Mouse (Mus musculus): ENCODE results near the gene Tk2. TPM values are rescaled to one million over a fixed set of nuclear protein-coding genes. Genes with fewer than 3 reads are reported as not detected.
A peak's percentile ranks its signal among the peaks of the same experiment; 100 is the strongest.
"Not testable (repeated sequence)": the region's sequence is repeated elsewhere in the genome, so short reads cannot be mapped to it uniquely, and the experiment has no call there.

Gene Tk2
- 16.9 and 25.2 TPM in 2 replicates for polyA plus RNA-seq (2014; fragmentation: Nextera tagmentation; extraction: Ambion mirVana)

- Histone ChIP-seq H3K4me2 (replicated peaks; ENCODE audit: low read depth, low read length) (peak within 1 kb of the TSS; percentile 64), H3K9ac (ENCODE audit: low read depth, low read length) (peak within 1 kb of the TSS; percentile 78), H3K27me3 (ENCODE audit: control insufficient read depth, insufficient read depth, low read length) (no peaks in the 10 kb centered on the region), H3K36me3 (ENCODE audit: control insufficient read depth, insufficient read depth, low read length) (peaks cover 9% of the 10 kb centered on the region; the same call in 1 of the 2 replicates), H3K27ac (ENCODE audit: low read depth, low read length) (no peak within 1 kb of the TSS), H3K4me1 (ENCODE audit: control insufficient read depth, insufficient read depth, low read length) (peaks cover 12% of the 10 kb centered on the region), H3K4me3 (ENCODE audit: low read length) (peak within 1 kb of the TSS; percentile 81), H3K9me3 (ENCODE audit: control insufficient read depth, low read length) (no peaks in the 10 kb centered on the region)
- peak; percentile 86 for ATAC-seq (ENCODE audit: low FRiP score, low TSS enrichment)
- WGBS: 0% methylated on average over 28 of the region's 28 CpGs
Observed at GRCm38 (mm10) chr8:104248276-104248675, at the start of gene Tk2. TSS of gene Tk2 (minus strand) at chr8:104248558.

GRCm38 (mm10) chr8:104294396-104294795, 46.0 kb upstream of the Tk2 start:
- Histone ChIP-seq H3K9me3 (ENCODE audit: control insufficient read depth, low read length) (no peaks in the 10 kb centered on the region), H3K27ac (ENCODE audit: low read depth, low read length) (no peak overlapping the region), H3K4me3 (ENCODE audit: low read length) (no peak overlapping the region), H3K9ac (ENCODE audit: low read depth, low read length) (no peak overlapping the region), H3K27me3 (ENCODE audit: control insufficient read depth, insufficient read depth, low read length) (no peaks in the 10 kb centered on the region), H3K4me1 (ENCODE audit: control insufficient read depth, insufficient read depth, low read length) (no peaks in the 10 kb centered on the region), H3K36me3 (ENCODE audit: control insufficient read depth, insufficient read depth, low read length) (no peaks in the 10 kb centered on the region), H3K4me2 (replicated peaks; ENCODE audit: low read depth, low read length) (no peak overlapping the region)
- no peak for ATAC-seq (ENCODE audit: low FRiP score, low TSS enrichment)
- WGBS: 81% methylated on average over 1 of the region's 1 CpGs

DNA sequence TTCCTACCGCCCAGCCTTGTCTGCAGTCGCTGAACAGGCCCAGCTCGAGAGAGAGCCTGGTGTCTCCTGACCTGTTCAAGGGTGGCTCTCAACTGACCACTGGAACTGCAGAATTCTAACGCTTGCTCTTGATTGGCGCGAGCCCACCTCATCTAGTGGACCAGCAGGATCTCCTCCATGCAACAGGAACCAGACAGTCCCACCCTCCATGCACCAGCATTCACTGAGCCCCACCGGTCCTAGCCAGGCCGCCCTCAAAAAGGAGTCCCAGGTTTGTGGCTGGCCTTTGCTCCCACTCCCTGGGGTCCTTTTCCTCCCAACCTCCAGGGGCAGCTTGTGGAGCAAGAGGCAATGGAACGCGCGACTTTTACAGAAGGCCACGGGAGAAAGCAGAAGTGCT, 44.7 kb upstream of the Tk2 start, which contains the start of gene Cmtm2a:
Cmtm2a (minus strand) TSS at position 101 of the 400 bp plus-strand sequence.
- WGBS: 89% methylated on average over 12 of the region's 12 CpGs
- not testable (repeated sequence) for ATAC-seq (ENCODE audit: low FRiP score, low TSS enrichment); H3K4me1 ChIP-seq (ENCODE audit: control insufficient read depth, insufficient read depth, low read length); H3K27ac ChIP-seq (ENCODE audit: low read depth, low read length); H3K36me3 ChIP-seq (ENCODE audit: control insufficient read depth, insufficient read depth, low read length); H3K9ac ChIP-seq (ENCODE audit: low read depth, low read length); H3K4me3 ChIP-seq (ENCODE audit: low read length); H3K4me2 ChIP-seq (replicated peaks; ENCODE audit: low read depth, low read length); H3K9me3 ChIP-seq (ENCODE audit: control insufficient read depth, low read length); H3K27me3 ChIP-seq (ENCODE audit: control insufficient read depth, insufficient read depth, low read length)

GRCm38 (mm10) chr8:104268937-104269440, 20.6 kb upstream of the Tk2 start:
- H3K27me3 ChIP-seq (ENCODE audit: control insufficient read depth, insufficient read depth, low read length): no peaks in the 10 kb centered on the region
- no peak overlapping the region for H3K27ac ChIP-seq (ENCODE audit: low read depth, low read length)
- ATAC-seq (ENCODE audit: low FRiP score, low TSS enrichment): no peak; the same call in 1 of the 2 replicates
- H3K4me1 ChIP-seq (ENCODE audit: control insufficient read depth, insufficient read depth, low read length): no peaks in the 10 kb centered on the region
- H3K9ac ChIP-seq (ENCODE audit: low read depth, low read length): no peak overlapping the region
- H3K9me3 ChIP-seq (ENCODE audit: control insufficient read depth, low read length): no peaks in the 10 kb centered on the region
- no peak overlapping the region for H3K4me2 ChIP-seq (replicated peaks; ENCODE audit: low read depth, low read length)
- peaks cover 2% of the 10 kb centered on the region; the same call in 1 of the 2 replicates for H3K36me3 ChIP-seq (ENCODE audit: control insufficient read depth, insufficient read depth, low read length)
- no peak overlapping the region for H3K4me3 ChIP-seq (ENCODE audit: low read length)
- WGBS: 93% methylated on average over 6 of the region's 6 CpGs

- no peak for ATAC-seq (ENCODE audit: low FRiP score, low TSS enrichment)
- H3K27me3 ChIP-seq (ENCODE audit: control insufficient read depth, insufficient read depth, low read length): no peaks in the 10 kb centered on the region
- H3K27ac ChIP-seq (ENCODE audit: low read depth, low read length): no peak overlapping the region
- H3K4me3 ChIP-seq (ENCODE audit: low read length): no peak overlapping the region
- no peaks in the 10 kb centered on the region for H3K9me3 ChIP-seq (ENCODE audit: control insufficient read depth, low read length)
- H3K4me2 ChIP-seq (replicated peaks; ENCODE audit: low read depth, low read length): no peak overlapping the region
- H3K36me3 ChIP-seq (ENCODE audit: control insufficient read depth, insufficient read depth, low read length): peaks cover 7% of the 10 kb centered on the region; the same call in 1 of the 2 replicates
- no peaks in the 10 kb centered on the region for H3K4me1 ChIP-seq (ENCODE audit: control insufficient read depth, insufficient read depth, low read length)
- no peak overlapping the region for H3K9ac ChIP-seq (ENCODE audit: low read depth, low read length)
Observed at GRCm38 (mm10) chr8:104268368-104268767, 20.0 kb upstream of the Tk2 start.

GRCm38 (mm10) chr8:104264271-104264935, 16.0 kb upstream of the Tk2 start:
- not testable (repeated sequence) for ATAC-seq (ENCODE audit: low FRiP score, low TSS enrichment); H3K36me3 ChIP-seq (ENCODE audit: control insufficient read depth, insufficient read depth, low read length); H3K27ac ChIP-seq (ENCODE audit: low read depth, low read length); H3K4me2 ChIP-seq (replicated peaks; ENCODE audit: low read depth, low read length); H3K4me3 ChIP-seq (ENCODE audit: low read length); H3K9me3 ChIP-seq (ENCODE audit: control insufficient read depth, low read length); H3K9ac ChIP-seq (ENCODE audit: low read depth, low read length); H3K27me3 ChIP-seq (ENCODE audit: control insufficient read depth, insufficient read depth, low read length); H3K4me1 ChIP-seq (ENCODE audit: control insufficient read depth, insufficient read depth, low read length)
- 96% methylated on average over 22 of the region's 22 CpGs for WGBS

GRCm38 (mm10) chr8:104261802-104262201, 13.4 kb upstream of the Tk2 start:
- H3K4me3 ChIP-seq (ENCODE audit: low read length); H3K27me3 ChIP-seq (ENCODE audit: control insufficient read depth, insufficient read depth, low read length); H3K9me3 ChIP-seq (ENCODE audit: control insufficient read depth, low read length); ATAC-seq (ENCODE audit: low FRiP score, low TSS enrichment); H3K9ac ChIP-seq (ENCODE audit: low read depth, low read length); H3K4me1 ChIP-seq (ENCODE audit: control insufficient read depth, insufficient read depth, low read length); H3K4me2 ChIP-seq (replicated peaks; ENCODE audit: low read depth, low read length); H3K27ac ChIP-seq (ENCODE audit: low read depth, low read length): not testable (repeated sequence)
- WGBS: 98% methylated on average over 5 of the region's 5 CpGs
- peaks cover 26% of the 10 kb centered on the region for H3K36me3 ChIP-seq (ENCODE audit: control insufficient read depth, insufficient read depth, low read length)

DNA sequence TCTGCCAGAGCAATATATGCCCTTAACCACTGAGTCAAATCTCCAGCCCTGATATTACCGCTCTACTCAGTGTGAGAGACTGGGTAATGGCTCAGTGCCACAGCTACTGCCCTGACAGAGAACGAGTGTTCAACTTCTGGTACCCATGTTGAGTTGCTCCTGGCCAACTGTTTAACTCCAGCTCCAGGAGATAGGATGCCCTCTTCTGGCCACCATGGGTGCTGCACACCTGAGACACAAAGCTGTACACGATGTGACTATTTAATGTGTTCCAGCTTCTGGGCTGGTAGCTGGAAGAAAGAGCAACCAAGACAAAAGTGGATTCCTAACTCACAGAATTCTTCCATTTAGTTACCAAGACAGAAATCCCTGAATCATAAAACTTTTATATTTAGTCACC, 4.7 kb upstream of the Tk2 start:
- Histone ChIP-seq H3K27ac (ENCODE audit: low read depth, low read length) (no peak overlapping the region), H3K9ac (ENCODE audit: low read depth, low read length) (no peak overlapping the region), H3K4me1 (ENCODE audit: control insufficient read depth, insufficient read depth, low read length) (0 out of 2 replicates have a peak, but pooled peaks cover 4% of the 10 kb centered on the region), H3K36me3 (ENCODE audit: control insufficient read depth, insufficient read depth, low read length) (peaks cover 6% of the 10 kb centered on the region; the same call in 1 of the 2 replicates), H3K27me3 (ENCODE audit: control insufficient read depth, insufficient read depth, low read length) (no peaks in the 10 kb centered on the region), H3K9me3 (ENCODE audit: control insufficient read depth, low read length) (no peaks in the 10 kb centered on the region), H3K4me3 (ENCODE audit: low read length) (no peak overlapping the region), H3K4me2 (replicated peaks; ENCODE audit: low read depth, low read length) (no peak overlapping the region)
- ATAC-seq (ENCODE audit: low FRiP score, low TSS enrichment): no peak
- 92% methylated on average over 3 of the region's 3 CpGs for WGBS

DNA sequence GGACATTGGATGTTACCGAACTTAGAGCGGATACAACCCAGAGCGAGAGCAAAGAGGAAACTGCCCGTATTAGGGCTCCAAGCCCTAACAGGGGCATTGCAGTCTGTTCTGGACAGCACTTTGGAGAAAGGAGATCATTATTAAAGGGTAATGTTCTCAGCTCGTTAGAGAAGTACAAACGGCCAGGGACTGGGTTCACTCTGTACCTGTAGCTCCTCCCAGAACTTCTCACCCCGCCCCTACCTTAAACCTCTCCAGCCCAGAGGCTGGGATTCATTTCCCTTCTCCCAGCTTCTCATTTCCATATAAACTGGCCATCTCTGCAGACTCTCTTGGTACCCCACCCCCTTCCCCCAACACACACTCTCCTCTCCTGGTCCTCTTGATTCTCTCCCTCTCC, 3.1 kb upstream of the Tk2 start:
- peak overlapping the region; percentile 88; the same call in 1 of the 2 replicates for H3K27ac ChIP-seq (ENCODE audit: low read depth, low read length)
- ATAC-seq (ENCODE audit: low FRiP score, low TSS enrichment): peak; percentile 24; the same call in 1 of the 2 replicates
- H3K4me2 ChIP-seq (replicated peaks; ENCODE audit: low read depth, low read length): peak overlapping the region; percentile 75
- peaks cover 12% of the 10 kb centered on the region for H3K4me1 ChIP-seq (ENCODE audit: control insufficient read depth, insufficient read depth, low read length)
- no peaks in the 10 kb centered on the region for H3K27me3 ChIP-seq (ENCODE audit: control insufficient read depth, insufficient read depth, low read length)
- H3K4me3 ChIP-seq (ENCODE audit: low read length): peak overlapping the region; percentile 77
- H3K36me3 ChIP-seq (ENCODE audit: control insufficient read depth, insufficient read depth, low read length): no peaks in the 10 kb centered on the region
- peak overlapping the region; percentile 74 for H3K9ac ChIP-seq (ENCODE audit: low read depth, low read length)
- under 1% methylated on average over 7 of the region's 7 CpGs for WGBS
- H3K9me3 ChIP-seq (ENCODE audit: control insufficient read depth, low read length): no peaks in the 10 kb centered on the region
